Mouse (Mus musculus) liver, embryonic 14.5 days (tissue): ENCODE measurements around the gene Fras1. TPM values are rescaled to one million over a fixed set of nuclear protein-coding genes. Genes with fewer than 3 reads are reported as not detected.

ENCODE experiments used
- ATAC-seq: fragments of 200-750 bp; cut with Nextera tagmentation; 2 replicates; pipeline ENCODE4 v1.8.0; 2017; ENCODE audit warnings: moderate number of reproducible peaks, mild to moderate bottlenecking, moderate library complexity; ENCODE audit not compliant: insufficient read depth
- DNase-seq, 3 experiments: peaks; one replicate each; pipeline ENCODE4 v3.0.0-alpha.2; 2012 to 2013; ENCODE audit warnings: low read depth in 3 of 3, low spot score in 3 of 3
- H3K27ac ChIP-seq: fragments of 300-500 bp; sonication (generic); 2 replicates; pipeline ENCODE4 v1.5.1; 2014; ENCODE audit warnings: moderate library complexity, mild to moderate bottlenecking, control low read depth, inconsistent platforms
- H3K27me3 ChIP-seq: fragments of 300-500 bp; sonication (generic); 2 replicates; pipeline ENCODE4 v1.6.1; 2014; ENCODE audit warnings: mild to moderate bottlenecking, low read length, moderate library complexity; ENCODE audit not compliant: control insufficient read depth, insufficient read depth
- H3K36me3 ChIP-seq: fragments of 300-500 bp; sonication (generic); replicated peaks from 2 replicates; pipeline ENCODE4 v1.6.1; 2014; ENCODE audit warnings: low read depth; ENCODE audit not compliant: control insufficient read depth, insufficient read depth
- H3K4me1 ChIP-seq, 2 experiments: fragments of 200-500 bp in 1 of 2; fragments of 300-500 bp in 1 of 2; sonication (generic) in 1 of 2; replicated peaks; 2 replicates each; pipeline ENCODE4 v1.6.1; 2012 to 2014; ENCODE audit warnings: antibody characterized with exemption in 1 of 2, inconsistent platforms in 1 of 2, low read length in 1 of 2; ENCODE audit not compliant: control insufficient read depth in 2 of 2, insufficient read depth in 2 of 2
- H3K4me2 ChIP-seq: fragments of 300-500 bp; sonication (generic); 2 replicates; pipeline ENCODE4 v1.6.1; 2014; ENCODE audit warnings: low read depth, mild to moderate bottlenecking, control low read depth, moderate library complexity
- H3K4me3 ChIP-seq, 2 experiments: fragments of 200-500 bp in 1 of 2; fragments of 300-500 bp in 1 of 2; sonication (generic) in 1 of 2; 2 replicates each; pipeline ENCODE4 v1.5.1; 2012 to 2014; ENCODE audit warnings: low read depth in 2 of 2, low read length in 2 of 2, mild to moderate bottlenecking in 2 of 2, control low read depth in 1 of 2, inconsistent platforms in 1 of 2, moderate library complexity in 1 of 2; ENCODE audit not compliant: insufficient read depth in 1 of 2
- H3K9ac ChIP-seq: fragments of 300-500 bp; sonication (generic); replicated peaks from 2 replicates; pipeline ENCODE4 v1.6.1; 2014; ENCODE audit warnings: mild to moderate bottlenecking, control low read depth, moderate library complexity
- H3K9me3 ChIP-seq: fragments of 300-500 bp; sonication (generic); 2 replicates; pipeline ENCODE4 v1.6.1; 2016; ENCODE audit warnings: low read length, mixed read lengths; ENCODE audit not compliant: control insufficient read depth
- CTCF ChIP-seq: IDR thresholded peaks from 2 replicates; pipeline ENCODE4 v1.5.1; 2016; ENCODE audit warnings: antibody characterized with exemption, low read depth, control low read depth
- EP300 ChIP-seq: IDR thresholded peaks from 2 replicates; pipeline ENCODE4 v1.6.1; 2016; ENCODE audit warnings: antibody characterized with exemption, low read depth
- WGBS: fragments of 180-500 bp; shearing (Covaris S2); extraction: QIAGEN DNeasy Blood & Tissue Kit; methylation state at CpG from one replicate; pipeline ENCODE4 v1.1.7; 2014; ENCODE audit not compliant: insufficient replicate concordance; 5-methylcytosine and 5-hydroxymethylcytosine counted together
- polyA plus RNA-seq, 2 experiments: library from polyadenylated mRNA; depleted of rRNA in 1 of 2; stranded (reverse) in 1 of 2; unstranded in 1 of 2; fragments of >200 nt; fragmentation: Nextera tagmentation in 1 of 2; extraction: Ambion mirVana in 1 of 2; gene quantifications; 2 replicates each; pipeline versions ENCODE4 v1.2.1 to v1.2.3; 2012 to 2014

The Fras1 gene
- polyA plus RNA-seq, 2 experiments: 0.46 to 1.1 TPM

- DNase-seq (no peak), ATAC-seq (no peak)
- Histone ChIP-seq H3K27ac (no peak overlapping the region), H3K9me3 (no peaks in the 10 kb centered on the region), H3K9ac (no peak overlapping the region), H3K4me1 (no peaks in the 10 kb centered on the region), H3K36me3 (no peaks in the 10 kb centered on the region), H3K4me2 (no peak overlapping the region), H3K27me3 (no peaks in the 10 kb centered on the region), H3K4me3 (no peak overlapping the region)
- 54% methylated on average over 7 of the region's 7 CpGs for WGBS
- TF ChIP-seq EP300: no peak
- TF ChIP-seq CTCF: no peak
Measured at GRCm38 (mm10) chr5:96603974-96604769, 230.4 kb downstream of the Fras1 start.

GRCm38 (mm10) chr5:96608036-96608435, 234.3 kb downstream of the Fras1 start:
- Histone ChIP-seq H3K27ac (no peak overlapping the region), H3K4me1 (no peaks in the 10 kb centered on the region), H3K9me3 (no peaks in the 10 kb centered on the region), H3K4me2 (no peak overlapping the region), H3K36me3 (no peaks in the 10 kb centered on the region), H3K27me3 (no peaks in the 10 kb centered on the region), H3K9ac (no peak overlapping the region), H3K4me3 (no peak overlapping the region)
- ATAC-seq: no peak
- WGBS: 59% methylated on average over 5 of the region's 5 CpGs
- TF ChIP-seq CTCF (no peak), EP300 (no peak)
- DNase-seq: no peak

GRCm38 (mm10) chr5:96608581-96609280, 235.0 kb downstream of the Fras1 start:
- DNase-seq (no peak), ATAC-seq (no peak)
- no peaks in the 10 kb centered on the region for H3K4me1 ChIP-seq
- H3K36me3 ChIP-seq: no peaks in the 10 kb centered on the region
- no peak overlapping the region for H3K4me2 ChIP-seq
- H3K27ac ChIP-seq: no peak overlapping the region
- no peak overlapping the region for H3K4me3 ChIP-seq
- H3K9me3 ChIP-seq: no peaks in the 10 kb centered on the region
- TF ChIP-seq CTCF: no peak
- no peak for TF ChIP-seq EP300
- H3K27me3 ChIP-seq: no peaks in the 10 kb centered on the region
- 48% methylated on average over 3 of the region's 3 CpGs for WGBS
- no peak overlapping the region for H3K9ac ChIP-seq

GRCm38 (mm10) chr5:96612077-96612476, 238.3 kb downstream of the Fras1 start:
- TF ChIP-seq EP300 (no peak), CTCF (no peak)
- no peak overlapping the region for H3K27ac ChIP-seq
- ATAC-seq (no peak), DNase-seq (no peak)
- H3K9me3 ChIP-seq: no peaks in the 10 kb centered on the region
- H3K4me1 ChIP-seq: no peaks in the 10 kb centered on the region
- H3K4me3 ChIP-seq: no peak overlapping the region
- H3K27me3 ChIP-seq: no peaks in the 10 kb centered on the region
- WGBS: 61% methylated on average over 10 of the region's 10 CpGs
- H3K4me2 ChIP-seq: no peak overlapping the region
- H3K9ac ChIP-seq: no peak overlapping the region
- H3K36me3 ChIP-seq: no peaks in the 10 kb centered on the region

GRCm38 (mm10) chr5:96616954-96617646, 243.3 kb downstream of the Fras1 start:
- Histone ChIP-seq H3K4me1 (no peaks in the 10 kb centered on the region), H3K9me3 (no peaks in the 10 kb centered on the region), H3K36me3 (no peaks in the 10 kb centered on the region), H3K4me2 (no peak overlapping the region), H3K27ac (no peak overlapping the region), H3K4me3 (no peak overlapping the region), H3K9ac (no peak overlapping the region), H3K27me3 (no peaks in the 10 kb centered on the region)
- WGBS: 49% methylated on average over 6 of the region's 6 CpGs
- no peak for DNase-seq
- ATAC-seq: no peak
- TF ChIP-seq CTCF (no peak), EP300 (no peak)
